Mouse (Mus musculus): Measurements from ENCODE around the gene Rack1. TPM values are rescaled to one million over a fixed set of nuclear protein-coding genes. Genes with fewer than 3 reads are reported as not detected.
"Not testable (repeated sequence)": the region's sequence is repeated elsewhere in the genome, so short reads cannot be mapped to it uniquely, and the experiment has no call there.

The Rack1 gene
- polyA plus RNA-seq (2012): 101 and 348 TPM in 2 replicates

DNA sequence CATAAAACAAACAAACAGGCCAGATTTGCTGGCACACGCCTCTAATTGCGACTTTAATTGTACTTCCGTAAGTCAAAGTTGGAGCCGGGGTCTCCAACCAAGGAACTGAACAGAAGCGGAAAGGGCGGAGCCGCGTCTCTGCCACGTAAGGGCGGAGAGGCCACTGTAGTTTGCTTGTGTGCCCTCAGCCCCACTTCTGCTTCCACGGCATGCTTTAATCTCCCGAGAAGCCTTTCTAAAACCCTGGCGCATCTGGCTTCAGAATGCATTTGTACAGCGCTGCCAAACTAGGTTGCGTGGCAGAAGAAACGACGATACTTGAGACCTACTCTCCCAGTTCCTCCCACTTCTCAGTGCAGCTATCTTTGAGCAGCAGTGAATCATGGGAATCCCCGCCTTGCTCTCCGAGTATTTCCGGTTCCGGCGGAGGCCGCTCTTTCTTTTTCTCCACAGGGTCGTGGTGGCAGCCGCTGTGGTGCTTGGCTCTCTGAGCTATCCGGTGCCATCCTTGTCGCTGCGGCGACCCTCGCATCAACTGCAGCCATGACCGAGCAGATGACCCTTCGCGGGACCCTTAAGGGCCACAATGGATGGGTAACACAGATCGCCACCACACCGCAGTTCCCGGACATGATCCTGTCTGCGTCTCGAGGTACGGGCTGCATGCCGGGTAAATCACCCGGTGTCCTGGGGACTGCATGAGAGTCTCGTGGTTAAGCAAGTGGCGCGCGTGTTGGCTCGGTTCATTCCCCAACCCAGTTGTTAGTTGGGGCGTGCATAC lies at the start of gene Rack1:
Gene Rack1 (plus strand): TSS at position 412 of the 781 bp plus-strand sequence.
- Histone ChIP-seq H3K4me1 (ENCODE audit: control insufficient read depth) (peaks cover 66% of the 10 kb centered on the region), H3K36me3 (ENCODE audit: control insufficient read depth) (peaks cover 42% of the 10 kb centered on the region), H3K27me3 (ENCODE audit: control insufficient read depth) (no peaks in the 10 kb centered on the region), H3K4me3 (replicated peaks) (peak within 1 kb of the TSS; percentile 79), H3K9me3 (ENCODE audit: control insufficient read depth, low read length) (no peaks in the 10 kb centered on the region)
- no peak for TF ChIP-seq TAL1 (IDR thresholded peaks at IDR 0.05; ENCODE audit: low read length)
- peak; percentile 31; the same call in 1 of the 2 replicates for TF ChIP-seq GATA1 (IDR thresholded peaks at IDR 0.05; ENCODE audit: low read length)

DNA sequence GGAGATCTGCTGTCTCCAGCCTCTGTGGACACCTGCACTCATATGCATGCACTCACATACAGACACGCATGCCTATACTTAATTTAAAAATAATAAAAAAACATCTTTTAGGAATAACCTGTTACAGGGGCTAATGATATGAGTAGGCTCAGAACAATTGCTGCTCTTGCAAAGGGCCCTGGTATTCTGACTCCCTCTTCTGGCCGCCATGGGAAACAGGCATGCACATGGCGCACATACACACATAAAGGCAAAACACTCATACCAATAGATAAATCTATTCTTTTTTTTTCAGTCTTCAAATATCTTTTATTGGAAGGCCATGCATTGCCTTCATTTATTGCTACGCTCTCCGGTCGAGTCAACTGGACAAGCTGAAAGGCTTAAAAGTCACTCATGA lies 49.7 kb upstream of the Rack1 start:
- Histone ChIP-seq H3K27me3 (ENCODE audit: control insufficient read depth) (no peaks in the 10 kb centered on the region), H3K9me3 (ENCODE audit: control insufficient read depth, low read length) (no peaks in the 10 kb centered on the region), H3K4me1 (ENCODE audit: control insufficient read depth) (no peaks in the 10 kb centered on the region), H3K4me3 (replicated peaks) (no peak overlapping the region), H3K36me3 (ENCODE audit: control insufficient read depth) (no peaks in the 10 kb centered on the region)
- TF ChIP-seq TAL1 (IDR thresholded peaks at IDR 0.05; ENCODE audit: low read length) (no peak), GATA1 (IDR thresholded peaks at IDR 0.05; ENCODE audit: low read length) (no peak)

GRCm38 (mm10) chr11:48753534-48753933 lies 46.6 kb upstream of the Rack1 start:
- not testable (repeated sequence) for H3K36me3 ChIP-seq (ENCODE audit: control insufficient read depth); H3K4me1 ChIP-seq (ENCODE audit: control insufficient read depth); H3K4me3 ChIP-seq (replicated peaks); H3K27me3 ChIP-seq (ENCODE audit: control insufficient read depth); H3K9me3 ChIP-seq (ENCODE audit: control insufficient read depth, low read length)

DNA sequence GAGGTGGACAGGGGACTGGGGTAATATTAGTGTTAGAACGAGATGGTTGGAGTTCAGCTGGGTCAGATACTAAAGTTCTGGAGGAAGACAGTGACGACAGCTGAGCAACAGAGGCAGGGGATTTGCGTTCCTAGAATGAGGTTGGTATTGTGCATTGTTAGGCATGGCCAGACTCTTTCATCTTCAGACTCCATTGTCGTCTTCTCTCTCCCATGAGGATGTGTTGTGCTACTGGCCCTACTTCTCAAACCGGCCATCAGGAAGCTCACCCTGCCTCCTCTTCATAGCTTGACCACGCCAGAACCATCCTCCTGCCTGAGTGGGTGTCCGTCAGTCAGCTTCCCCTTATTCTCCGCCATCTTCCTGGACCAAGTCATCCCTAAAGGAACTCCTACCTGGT lies 41.1 kb upstream of the Rack1 start:
- no peaks in the 10 kb centered on the region for H3K4me1 ChIP-seq (ENCODE audit: control insufficient read depth)
- no peaks in the 10 kb centered on the region for H3K27me3 ChIP-seq (ENCODE audit: control insufficient read depth)
- no peaks in the 10 kb centered on the region for H3K36me3 ChIP-seq (ENCODE audit: control insufficient read depth)
- H3K9me3 ChIP-seq (ENCODE audit: control insufficient read depth, low read length): no peaks in the 10 kb centered on the region
- H3K4me3 ChIP-seq (replicated peaks): no peak overlapping the region
- TF ChIP-seq GATA1 (IDR thresholded peaks at IDR 0.05; ENCODE audit: low read length) (no peak), TAL1 (IDR thresholded peaks at IDR 0.05; ENCODE audit: low read length) (no peak)

DNA sequence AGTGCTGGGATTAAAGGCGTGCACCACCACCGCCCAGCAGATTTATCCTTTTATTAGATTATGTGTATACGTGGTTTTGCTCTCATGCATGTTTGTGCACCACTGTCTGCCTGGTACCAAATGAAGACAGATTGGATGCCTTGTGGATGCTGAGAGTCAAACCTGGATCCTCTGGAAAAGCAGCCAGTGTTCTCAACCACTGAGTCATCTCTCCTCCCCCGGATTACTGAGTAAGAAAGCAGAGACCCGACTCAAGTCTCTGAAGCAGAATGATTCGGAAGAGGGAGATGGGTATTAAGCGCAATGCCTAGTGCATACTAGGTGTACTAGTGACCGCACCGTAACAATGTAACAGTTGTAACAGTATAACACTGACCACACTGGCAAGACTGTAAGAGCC lies 36.0 kb upstream of the Rack1 start:
- no peak for TF ChIP-seq GATA1 (IDR thresholded peaks at IDR 0.05; ENCODE audit: low read length)
- no peak for TF ChIP-seq TAL1 (IDR thresholded peaks at IDR 0.05; ENCODE audit: low read length)
- Histone ChIP-seq H3K4me1 (ENCODE audit: control insufficient read depth) (no peaks in the 10 kb centered on the region), H3K36me3 (ENCODE audit: control insufficient read depth) (no peaks in the 10 kb centered on the region), H3K27me3 (ENCODE audit: control insufficient read depth) (no peaks in the 10 kb centered on the region), H3K9me3 (ENCODE audit: control insufficient read depth, low read length) (no peaks in the 10 kb centered on the region), H3K4me3 (replicated peaks) (no peak overlapping the region)

GRCm38 (mm10) chr11:48767195-48767876 lies 32.8 kb upstream of the Rack1 start:
- H3K4me1 ChIP-seq (ENCODE audit: control insufficient read depth): no peaks in the 10 kb centered on the region
- H3K4me3 ChIP-seq (replicated peaks): no peak overlapping the region
- no peaks in the 10 kb centered on the region for H3K36me3 ChIP-seq (ENCODE audit: control insufficient read depth)
- no peaks in the 10 kb centered on the region for H3K27me3 ChIP-seq (ENCODE audit: control insufficient read depth)
- no peak for TF ChIP-seq GATA1 (IDR thresholded peaks at IDR 0.05; ENCODE audit: low read length)
- no peaks in the 10 kb centered on the region for H3K9me3 ChIP-seq (ENCODE audit: control insufficient read depth, low read length)

- Histone ChIP-seq H3K4me3 (replicated peaks) (no peak overlapping the region), H3K9me3 (ENCODE audit: control insufficient read depth, low read length) (no peaks in the 10 kb centered on the region), H3K4me1 (ENCODE audit: control insufficient read depth) (peaks cover 5% of the 10 kb centered on the region; the same call in 1 of the 2 replicates), H3K27me3 (ENCODE audit: control insufficient read depth) (no peaks in the 10 kb centered on the region), H3K36me3 (ENCODE audit: control insufficient read depth) (no peaks in the 10 kb centered on the region)
- TF ChIP-seq GATA1 (IDR thresholded peaks at IDR 0.05; ENCODE audit: low read length) (no peak), TAL1 (IDR thresholded peaks at IDR 0.05; ENCODE audit: low read length) (no peak)
Measured at GRCm38 (mm10) chr11:48771691-48772090, 28.4 kb upstream of the Rack1 start.

GRCm38 (mm10) chr11:48774443-48775298 lies 25.5 kb upstream of the Rack1 start:
- Histone ChIP-seq H3K27me3 (ENCODE audit: control insufficient read depth) (no peaks in the 10 kb centered on the region), H3K9me3 (ENCODE audit: control insufficient read depth, low read length) (no peaks in the 10 kb centered on the region), H3K36me3 (ENCODE audit: control insufficient read depth) (no peaks in the 10 kb centered on the region), H3K4me3 (replicated peaks) (no peak overlapping the region), H3K4me1 (ENCODE audit: control insufficient read depth) (peaks cover 6% of the 10 kb centered on the region; the same call in 1 of the 2 replicates)
- TF ChIP-seq GATA1 (IDR thresholded peaks at IDR 0.05; ENCODE audit: low read length) (no peak), TAL1 (IDR thresholded peaks at IDR 0.05; ENCODE audit: low read length) (no peak)

DNA sequence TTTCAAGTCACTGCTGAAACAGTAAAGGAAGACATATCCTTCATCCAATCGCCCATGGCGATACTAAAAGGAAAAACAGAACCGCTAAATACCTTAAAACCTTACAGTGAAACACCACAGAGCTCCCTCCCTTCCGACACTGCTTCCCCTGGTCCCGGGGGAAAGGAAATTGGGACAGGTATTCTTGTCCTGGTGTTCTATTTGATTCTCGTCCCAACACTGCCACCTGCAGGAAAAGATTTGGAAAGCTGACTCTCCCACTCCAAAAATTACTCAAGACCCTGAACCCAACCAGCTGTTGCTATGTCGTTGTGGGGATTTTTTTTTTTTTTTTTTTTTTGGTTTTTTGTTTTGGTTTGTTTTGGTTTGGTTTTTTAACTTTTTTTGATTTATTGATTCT lies 24.6 kb upstream of the Rack1 start:
- no peaks in the 10 kb centered on the region for H3K9me3 ChIP-seq (ENCODE audit: control insufficient read depth, low read length)
- no peaks in the 10 kb centered on the region for H3K36me3 ChIP-seq (ENCODE audit: control insufficient read depth)
- H3K27me3 ChIP-seq (ENCODE audit: control insufficient read depth): no peaks in the 10 kb centered on the region
- no peak for TF ChIP-seq TAL1 (IDR thresholded peaks at IDR 0.05; ENCODE audit: low read length)
- no peak overlapping the region for H3K4me3 ChIP-seq (replicated peaks)
- peaks cover 6% of the 10 kb centered on the region; the same call in 1 of the 2 replicates for H3K4me1 ChIP-seq (ENCODE audit: control insufficient read depth)

All from erythroblast, embryonic 14.5 days (primary cell).